Mouse (Mus musculus) retina, embryonic 14.5 days (tissue): ENCODE data around the gene Zic4.

Experiments
- DNase-seq: peaks from one replicate; pipeline ENCODE4 v3.0.0-alpha.2; 2015; ENCODE audit warnings: low spot score

Gene Zic4

DNA sequence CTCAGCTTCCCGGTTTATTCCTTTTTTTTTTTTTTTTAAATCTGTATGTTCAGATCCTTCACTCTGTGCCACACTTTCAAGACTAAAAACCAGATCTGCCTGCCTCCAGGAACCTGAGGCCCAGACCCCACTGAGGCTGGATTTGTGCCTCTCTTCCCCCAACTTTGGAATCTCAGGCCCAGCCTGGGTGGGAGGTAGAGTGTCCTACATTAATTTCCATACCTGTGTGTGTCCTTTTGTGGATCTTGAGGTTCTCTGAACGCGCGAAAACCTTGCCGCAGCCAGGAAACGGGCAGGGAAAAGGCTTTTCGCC is 1.6 kb downstream of the Zic4 start:
- DNase-seq, result no peak

DNA sequence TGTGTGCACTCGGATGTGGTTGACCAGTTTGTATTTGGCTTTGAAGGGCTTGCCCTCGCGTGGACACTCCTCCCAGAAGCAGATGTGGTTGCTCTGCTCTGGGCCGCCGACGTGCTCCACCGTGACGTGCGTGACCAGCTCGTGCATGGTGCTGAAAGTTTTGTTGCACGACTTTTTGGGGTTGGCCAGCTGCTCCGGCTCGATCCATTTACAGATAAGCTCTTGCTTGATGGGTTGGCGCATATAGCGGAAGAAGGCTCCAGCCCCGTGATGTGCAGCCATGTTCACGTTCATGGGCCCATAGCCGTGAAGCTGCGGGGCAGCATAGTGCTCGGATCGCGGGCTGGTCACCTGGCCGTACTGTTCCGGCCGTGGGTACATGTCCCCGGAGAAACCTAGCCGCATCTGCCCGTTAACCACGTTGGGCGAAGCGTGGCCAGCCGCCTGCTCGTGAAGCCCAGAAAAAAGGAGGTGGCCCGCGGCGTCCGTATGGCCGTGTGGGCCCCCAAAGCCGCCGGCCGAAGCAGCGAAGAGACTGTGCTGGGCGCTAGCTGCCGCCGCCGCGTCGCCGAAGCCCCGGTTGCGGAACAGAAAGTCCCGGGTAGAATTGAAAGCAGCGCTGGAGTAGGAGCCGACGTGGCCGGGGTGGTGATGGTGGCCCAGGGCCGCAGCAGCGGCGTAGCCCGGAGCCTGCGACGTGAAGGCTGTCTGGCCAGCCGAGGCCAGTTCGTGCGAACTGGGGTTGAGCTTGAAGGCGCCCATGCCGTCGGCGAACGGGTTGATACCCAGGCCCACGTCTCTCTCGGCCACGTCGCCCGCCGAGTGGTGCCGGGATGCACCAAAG is 2.1 kb downstream of the Zic4 start:
- DNase-seq, result peak; percentile 66

DNA sequence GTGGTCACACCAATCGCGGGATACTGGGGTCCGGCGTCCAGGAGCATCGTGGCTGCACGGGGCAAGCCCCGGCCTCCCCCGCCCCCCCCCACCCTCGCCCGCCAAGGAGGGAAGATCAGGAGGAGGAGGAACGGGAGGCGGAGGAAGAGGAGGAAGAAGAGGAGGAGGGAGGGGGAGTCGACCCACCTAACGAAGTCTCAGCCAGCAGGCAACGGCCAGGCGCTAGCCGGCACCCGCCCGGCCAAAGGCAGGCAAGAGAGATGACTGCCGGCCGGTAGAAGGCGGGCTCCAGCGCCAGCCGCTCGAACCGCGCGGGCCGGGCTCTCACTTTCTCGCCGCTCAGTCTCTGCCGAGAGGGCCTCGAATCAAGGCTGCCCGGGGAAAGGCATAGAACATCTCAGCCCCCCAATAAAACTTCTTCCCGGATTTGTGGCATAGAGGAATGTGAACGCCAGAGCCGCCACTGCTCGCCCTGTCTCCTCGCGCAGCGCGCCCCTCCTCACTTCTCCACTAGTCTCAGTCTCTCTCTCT is 2.8 kb downstream of the Zic4 start:
- DNase-seq, result peak; percentile 78

DNA sequence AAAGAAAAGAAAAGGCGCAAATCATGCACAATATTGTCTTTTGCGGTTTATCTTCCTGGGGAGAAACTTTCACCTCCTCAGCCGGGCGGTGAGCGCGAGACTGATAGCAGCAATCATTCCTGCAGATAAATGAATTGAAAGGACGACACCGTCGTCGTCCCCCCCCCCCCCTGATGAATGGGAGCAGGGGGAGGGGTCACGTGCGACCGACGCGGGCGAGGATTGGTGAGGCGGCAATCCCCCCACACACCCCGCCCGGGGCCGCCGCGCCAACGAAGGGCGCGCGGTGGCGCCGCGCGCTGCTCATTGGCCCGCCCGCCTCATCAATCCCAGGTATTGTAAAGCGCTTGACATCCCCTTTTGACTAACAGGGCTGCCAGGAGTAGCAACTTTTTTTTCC is 3.5 kb downstream of the Zic4 start, which contains the start of gene Zic1:
Gene Zic1 (minus strand): TSS at position 147 of the 400 bp plus-strand sequence.
- peak; percentile 87 for DNase-seq

DNA sequence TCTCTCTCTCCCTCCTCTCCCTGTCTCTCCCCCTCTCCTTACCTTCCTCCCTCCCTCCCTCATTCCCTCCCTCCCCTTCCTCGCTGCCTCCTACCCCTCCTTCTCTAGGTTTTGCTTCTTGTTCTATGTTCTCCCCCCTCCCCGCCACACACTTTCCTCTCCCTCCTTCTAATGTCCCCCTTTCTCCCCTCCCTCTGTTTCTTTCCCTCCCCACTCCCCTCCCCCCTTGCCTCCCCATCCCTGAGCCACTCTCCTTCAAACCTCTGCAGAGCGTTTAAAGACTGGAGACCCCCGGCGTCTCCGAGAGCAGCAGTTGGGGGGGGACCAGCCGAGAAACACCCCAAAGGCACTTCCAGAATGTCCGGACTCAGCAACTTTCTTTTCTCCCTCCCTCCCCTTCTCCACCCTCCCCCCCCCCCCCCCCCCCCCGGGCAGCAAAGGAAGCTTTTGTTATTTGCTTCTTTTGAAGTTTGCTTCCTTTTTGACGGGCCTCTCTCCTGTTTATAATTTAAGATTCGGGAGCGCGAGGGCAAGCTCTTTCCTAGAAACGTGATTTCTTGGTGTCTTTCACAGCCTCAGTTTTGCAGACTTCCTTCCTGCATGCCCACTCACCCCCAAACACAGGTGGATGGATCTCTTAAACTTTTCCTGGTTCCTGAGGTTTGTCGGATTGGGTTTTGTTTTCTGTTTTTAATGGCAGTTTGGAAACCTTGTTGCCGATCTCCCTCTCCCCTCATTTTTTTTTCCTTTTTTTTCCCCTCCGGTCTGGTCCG is 4.2 kb downstream of the Zic4 start:
- DNase-seq, result peak; percentile 42

DNA sequence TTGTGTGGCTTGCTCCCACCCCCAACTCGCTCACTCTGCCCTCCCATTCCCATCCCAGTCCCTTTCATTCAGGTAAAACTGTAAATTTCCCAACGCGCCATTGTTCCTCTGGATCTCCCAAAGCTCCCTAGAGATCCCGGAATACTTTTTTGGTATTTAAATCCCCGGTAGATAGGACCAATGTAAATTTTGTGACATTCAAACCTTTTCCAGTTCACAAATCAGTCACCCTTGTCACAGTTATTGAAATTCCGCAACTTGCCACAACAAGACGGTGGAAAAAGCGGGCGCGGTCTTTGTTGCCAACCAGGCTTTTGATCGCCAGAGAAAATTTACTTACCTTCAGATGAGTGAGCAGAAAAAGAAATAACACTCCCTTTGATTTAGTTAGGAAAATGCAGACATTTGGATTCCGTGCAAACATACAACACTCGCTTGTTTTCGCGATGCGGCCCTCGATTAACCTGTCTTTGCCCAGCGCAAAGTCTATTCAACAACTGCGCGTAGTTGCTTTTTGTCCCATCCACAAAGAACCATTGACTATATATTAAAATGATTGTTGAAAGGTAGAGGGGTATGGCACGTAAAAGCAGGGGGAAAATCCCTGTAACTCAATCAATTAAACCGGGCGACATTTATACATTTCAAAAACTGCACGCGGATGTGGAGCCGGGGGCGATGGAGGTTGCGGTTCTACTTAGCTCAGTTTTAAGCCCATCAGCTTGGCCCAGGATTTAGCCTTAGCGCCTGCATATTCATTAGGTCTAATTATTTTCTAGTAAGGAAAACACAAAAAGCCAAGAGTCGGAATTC is 5.0 kb downstream of the Zic4 start:
- DNase-seq, result peak; percentile 54

DNA sequence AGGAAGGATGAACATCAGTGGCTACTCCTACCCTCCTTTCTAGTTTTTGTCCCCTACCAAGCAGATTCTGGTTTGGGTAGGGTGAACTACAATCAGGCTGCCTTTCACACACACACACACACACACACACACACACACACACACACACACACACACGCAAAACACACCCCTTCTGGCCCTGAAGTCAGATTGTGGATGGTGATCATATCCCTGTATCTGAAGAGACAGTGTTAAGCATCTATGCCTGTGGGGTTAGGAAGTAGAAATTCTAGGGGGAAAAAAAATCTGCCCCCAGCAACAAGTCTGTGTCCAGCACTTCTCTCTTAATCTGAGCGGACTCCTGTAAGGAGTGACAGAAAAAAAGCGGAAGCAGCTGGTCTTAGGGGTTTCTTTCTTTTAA is 5.9 kb downstream of the Zic4 start:
- peak; percentile 20 for DNase-seq

DNA sequence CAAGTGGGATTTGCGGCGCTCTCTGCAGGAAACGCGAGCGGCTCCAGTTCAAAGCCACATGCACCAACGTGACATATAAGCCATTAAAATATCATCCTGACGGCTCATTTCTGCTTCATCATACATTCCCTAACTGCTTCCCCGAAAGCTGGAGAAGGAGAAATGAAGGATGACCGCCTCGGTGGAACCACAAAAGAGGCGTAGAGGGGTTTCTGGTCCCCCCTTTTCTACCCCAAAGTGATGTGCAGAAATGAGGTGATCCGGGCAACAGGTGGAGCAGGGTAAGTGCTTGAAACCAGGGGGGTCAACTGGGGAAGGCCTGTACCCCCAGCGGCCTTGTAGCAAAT is 6.7 kb downstream of the Zic4 start:
- DNase-seq, result no peak

DNA sequence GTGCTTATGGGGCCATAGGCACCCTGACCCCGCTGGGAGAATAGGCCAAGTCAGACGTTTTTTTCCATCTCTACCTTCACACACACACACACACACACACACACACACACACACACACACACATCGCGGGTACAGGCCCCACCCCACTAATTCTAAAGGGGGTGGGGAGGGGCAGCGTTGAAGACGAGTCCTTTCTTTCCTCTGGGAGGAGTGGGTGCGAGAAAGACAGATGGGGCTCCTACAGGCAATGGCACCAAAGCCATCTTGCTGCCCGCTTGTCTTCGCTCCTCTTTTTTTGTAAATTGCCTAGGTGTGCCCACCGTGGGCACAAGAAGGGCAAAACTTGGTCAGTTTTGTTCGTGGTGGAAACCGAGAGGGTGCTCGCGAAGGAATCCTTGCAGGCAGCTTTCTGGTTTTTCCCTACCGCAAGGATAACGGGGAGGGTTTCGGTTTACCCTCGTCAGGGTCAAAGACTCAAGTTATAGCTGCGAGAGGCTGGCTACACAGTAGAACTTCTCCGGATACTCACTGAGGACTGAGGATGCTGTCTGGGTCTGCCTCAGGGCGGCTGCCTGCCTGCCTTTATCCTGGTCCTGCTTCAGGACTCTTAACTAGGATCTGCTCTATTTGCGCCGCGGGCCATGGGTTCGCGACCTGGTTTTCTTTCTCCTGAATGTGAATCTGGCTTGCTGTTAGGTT is 7.2 kb downstream of the Zic4 start:
- DNase-seq, result no peak

DNA sequence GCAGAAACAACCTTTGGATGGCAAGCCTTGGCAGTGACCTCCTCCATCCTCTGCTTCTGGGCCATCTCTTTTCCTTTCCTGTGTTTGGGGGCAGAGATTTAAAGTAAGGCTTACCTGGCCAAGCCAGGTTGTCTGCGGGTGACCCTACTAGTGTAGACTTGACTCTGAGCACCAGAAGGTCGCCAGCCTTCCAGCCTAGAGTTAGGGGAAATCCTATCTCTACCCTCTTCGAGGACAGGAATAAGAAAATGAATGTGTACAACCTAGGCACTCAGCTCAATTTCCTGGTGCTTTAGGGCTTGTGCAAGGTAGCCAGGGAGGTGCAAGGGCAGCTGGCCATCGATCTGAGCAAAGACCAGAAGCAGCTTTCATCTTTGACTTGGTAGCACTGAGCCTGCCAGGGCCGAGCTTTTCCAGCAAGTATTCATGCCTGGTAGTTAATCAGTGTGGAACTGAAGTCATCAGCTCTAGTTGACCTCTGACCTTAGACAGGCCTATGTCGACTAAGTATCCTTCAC is 8.0 kb downstream of the Zic4 start:
- no peak for DNase-seq

DNA sequence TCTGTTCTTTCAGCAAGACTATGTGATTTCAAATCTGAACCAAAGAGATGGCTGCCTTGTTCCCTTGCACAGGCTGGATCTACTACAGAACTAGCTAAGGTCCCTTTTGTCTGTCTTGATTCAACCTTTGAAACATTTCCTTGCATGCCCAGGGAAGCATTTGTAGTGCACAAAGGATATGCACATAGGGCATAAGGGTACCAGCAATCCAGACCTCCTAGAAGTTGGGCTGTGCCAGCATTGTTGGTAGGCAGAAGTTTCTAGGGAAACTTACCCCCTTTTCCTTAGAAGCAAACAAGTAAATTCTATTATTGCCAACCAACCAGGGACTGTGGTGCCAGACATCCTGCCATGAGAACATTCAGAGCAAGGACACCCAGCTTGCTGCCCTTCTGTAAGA is 8.8 kb downstream of the Zic4 start:
- DNase-seq, result no peak

DNA sequence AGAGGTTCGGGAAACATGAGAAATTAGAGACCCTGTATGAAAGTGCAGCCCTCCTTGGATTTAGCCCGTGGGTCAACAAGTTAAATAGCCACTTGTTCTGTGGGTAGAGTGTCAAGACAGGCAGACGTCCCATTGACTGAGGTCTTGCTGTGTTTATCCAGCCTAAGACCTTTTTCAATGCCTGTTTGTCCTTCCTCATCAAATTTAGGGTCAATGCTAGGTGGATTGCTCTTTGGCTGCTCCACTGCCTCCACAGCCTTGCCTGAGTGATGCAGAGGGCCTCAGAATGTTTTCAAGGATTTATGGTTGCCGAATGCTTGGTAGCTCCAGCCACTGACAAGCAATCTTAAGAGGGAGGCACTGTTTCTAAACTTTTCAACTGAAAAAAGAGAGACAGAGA is 9.4 kb downstream of the Zic4 start:
- DNase-seq, result no peak

DNA sequence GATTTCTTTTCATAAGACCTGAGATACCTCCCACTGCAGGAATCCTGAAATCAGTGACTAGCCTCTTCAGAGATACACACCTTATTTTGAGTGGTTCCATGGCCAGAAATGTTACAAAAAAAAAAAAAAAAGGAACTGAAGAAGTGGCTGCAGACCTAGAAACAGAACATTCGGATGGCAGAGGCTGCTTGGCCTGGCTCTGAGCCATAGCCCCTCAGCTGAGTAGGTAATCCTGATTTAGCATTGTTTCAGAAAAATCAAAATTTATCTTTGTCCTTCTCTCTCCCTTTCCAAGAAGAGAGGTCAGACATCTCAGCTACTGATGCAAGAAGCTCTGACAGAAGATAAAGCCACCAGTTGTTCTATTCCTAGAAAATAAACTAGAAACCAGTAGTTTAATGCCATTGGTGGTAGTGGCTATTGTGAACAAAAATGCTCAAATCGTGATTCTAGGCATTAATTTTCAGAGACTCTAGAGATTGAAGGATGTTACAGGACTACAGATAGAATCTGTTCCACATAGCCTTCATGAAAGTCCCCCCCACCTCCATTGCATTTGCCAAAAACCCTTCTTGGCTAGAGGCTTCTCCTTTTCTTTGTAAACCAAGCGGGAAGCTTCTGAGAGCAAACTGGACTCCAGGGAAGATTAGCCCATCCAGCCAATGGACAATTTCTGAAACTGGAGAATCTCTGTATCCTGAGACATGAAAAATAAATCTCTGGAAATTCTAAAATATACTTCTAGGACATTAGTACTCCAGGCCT is 11.8 kb downstream of the Zic4 start:
- DNase-seq, result no peak

DNA sequence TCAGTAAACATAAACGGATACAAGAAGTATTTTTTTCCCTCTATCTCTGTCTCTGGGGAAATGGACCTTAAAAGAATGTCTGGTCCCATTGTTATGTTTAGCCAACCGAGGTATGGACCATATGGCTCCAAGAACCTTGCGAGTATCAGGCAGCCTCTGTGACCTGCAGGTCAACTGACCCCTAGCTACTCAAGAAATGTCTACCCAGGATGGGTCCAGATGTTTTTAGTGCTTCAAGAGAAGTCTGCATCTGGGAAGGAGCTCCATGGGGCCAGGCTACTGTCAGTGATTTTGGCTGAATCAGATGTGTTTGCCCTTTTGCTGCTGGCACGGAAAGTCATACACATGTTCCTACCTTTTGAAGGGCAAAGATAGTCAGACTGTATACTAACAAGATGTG is 12.5 kb downstream of the Zic4 start:
- no peak for DNase-seq

DNA sequence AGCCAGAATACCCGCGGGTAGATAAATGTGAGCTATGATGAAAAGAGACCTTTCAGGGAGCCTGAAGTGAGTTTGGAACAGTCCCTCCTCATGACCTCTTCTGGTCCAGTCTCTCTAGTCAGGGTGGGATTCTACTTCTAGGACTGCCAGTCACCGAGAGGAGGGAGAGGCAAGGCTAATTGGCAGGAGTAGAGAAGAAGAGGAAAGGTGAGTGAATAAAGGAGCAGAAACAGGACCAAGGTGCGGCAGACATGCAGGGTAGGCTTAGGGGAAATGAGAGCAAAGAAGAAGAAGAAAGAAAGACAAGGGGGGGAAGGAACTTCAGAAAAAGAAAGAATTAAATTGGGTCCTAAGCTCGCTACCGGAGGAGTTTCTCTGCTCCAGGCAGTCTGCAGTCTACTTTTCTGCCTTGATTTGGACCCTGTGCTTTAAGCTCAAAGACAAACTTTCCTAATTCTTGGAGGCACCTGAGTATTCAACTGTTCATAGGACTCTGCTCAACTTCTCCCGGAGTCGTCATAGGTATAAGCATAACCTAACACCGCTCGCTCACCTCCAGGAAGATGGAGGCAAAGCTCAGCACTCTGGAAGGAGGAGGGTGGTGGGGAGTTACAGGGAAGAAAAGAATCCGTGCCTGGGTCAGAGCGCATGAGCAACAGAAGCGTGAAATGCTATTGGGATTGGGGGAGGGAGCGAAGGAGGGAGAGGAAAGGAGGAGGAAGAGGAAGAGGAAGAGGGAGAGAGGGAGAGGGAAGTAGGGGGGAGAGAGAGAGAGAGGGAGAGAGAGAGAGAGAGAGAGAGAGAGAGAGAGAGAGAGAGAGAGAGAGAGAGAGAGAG is 15.0 kb downstream of the Zic4 start:
- no peak for DNase-seq

DNA sequence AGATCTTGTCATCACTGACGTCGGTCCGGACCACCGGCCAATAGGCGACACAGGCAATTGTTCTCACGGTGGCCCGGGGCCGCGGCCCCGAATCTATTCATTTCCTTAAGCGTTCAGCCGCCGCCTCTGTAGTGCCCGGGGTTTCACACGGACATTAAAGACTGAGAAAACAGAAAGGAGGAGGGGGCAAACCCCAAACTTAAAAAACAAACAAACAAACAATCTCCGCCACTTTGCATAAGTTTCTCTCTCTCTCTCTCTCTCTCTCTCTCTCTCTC is 15.6 kb downstream of the Zic4 start:
- peak; percentile 74 for DNase-seq

DNA sequence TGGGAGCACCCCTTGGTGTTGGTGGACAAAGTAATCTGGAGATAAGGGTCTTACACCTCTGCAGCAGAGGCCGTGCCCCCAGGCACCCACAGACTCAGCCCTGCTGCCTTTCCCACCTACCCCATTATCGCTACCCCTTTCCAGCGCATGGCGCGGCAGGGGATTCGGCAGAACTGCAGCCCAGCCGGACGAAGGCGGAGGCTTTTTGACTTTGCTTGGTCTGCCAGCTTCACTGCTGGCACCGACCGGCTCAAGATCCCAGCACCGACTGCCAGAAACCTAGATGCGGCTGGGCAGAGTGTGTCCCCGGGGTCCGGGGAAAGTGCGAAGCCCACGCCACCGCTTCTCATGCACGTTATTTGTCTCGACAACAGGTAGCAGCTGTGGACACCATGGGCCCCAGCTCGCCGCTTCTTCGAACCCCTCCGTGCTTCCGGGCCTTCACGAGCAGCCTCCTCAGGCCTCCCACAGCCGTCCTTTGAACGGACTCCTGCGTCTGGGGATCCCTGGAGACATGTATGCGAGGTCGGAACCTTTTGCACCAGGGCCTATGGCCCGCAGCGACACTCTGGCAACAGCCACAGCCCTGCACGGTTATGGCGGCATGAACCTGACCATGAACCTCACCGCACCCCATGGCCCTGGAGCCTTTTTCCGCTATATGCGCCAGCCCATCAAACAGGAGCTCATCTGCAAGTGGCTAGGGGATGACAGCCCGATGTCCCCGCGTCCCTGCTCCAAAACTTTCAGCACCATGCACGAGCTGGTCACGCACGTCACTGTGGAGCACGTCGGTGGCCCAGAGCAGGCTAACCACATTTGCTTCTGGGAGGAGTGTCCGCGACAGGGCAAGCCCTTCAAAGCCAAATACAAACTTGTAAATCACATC is 16.4 kb downstream of the Zic4 start:
- DNase-seq, result peak; percentile 63

DNA sequence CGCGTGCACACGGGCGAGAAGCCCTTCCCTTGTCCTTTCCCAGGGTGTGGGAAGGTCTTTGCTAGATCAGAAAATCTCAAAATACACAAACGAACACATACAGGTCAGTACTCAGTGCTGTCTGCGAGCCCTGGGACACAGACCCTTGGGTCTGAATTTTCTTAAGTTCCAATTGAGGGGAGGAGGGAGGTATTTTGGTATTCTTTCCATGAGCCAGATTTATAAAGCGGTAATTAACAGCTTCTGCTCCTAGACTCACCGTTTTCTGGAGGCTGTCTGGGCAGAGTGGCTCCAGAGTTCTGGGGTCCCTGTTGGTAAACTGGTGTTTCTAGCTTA is 17.1 kb downstream of the Zic4 start:
- no peak for DNase-seq

DNA sequence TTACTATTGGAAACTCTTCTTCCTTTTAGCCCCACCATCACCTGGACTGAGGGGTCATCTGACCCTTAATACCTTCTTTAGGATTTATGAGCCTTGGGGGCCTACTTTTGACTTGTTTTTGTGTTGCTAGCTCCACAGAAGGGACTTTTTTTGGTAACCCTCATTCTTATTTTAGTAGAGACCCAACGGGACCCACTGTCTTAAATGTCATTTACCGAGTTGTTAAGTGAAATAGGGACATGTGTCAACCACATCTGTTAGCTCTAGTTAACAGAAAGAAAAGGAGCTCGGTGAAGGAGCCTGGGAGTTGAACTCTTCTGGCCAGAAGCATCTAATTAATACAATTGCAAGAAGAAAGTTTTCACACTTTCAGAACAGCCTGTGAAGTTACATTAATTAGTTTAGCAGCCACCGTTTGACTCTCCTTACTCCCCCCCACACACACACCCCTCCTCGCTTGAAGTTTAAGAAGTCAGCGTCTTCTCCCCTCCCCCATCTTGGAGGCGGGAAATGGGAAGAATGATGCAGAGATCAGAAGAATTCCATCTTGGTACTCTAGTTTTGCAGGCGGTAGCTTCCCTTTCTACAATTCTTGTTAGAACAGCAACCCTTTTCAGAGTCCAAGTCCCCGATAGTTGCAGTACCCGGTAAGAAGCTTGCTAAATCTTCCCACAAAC is 17.7 kb downstream of the Zic4 start:
- DNase-seq, result no peak
